Mouse (Mus musculus) CH12F3 (cell line): ENCODE measurements around the gene Kng1.

Source experiments
- in situ Hi-C: fragments of 300-500 bp; cut with MboI; formaldehyde crosslinking; loops from 2 replicates; pipeline ENCODE4 v1.14.3; 2020; ENCODE audit warnings: low sequenced_read_pairs

Gene Kng1

DNA sequence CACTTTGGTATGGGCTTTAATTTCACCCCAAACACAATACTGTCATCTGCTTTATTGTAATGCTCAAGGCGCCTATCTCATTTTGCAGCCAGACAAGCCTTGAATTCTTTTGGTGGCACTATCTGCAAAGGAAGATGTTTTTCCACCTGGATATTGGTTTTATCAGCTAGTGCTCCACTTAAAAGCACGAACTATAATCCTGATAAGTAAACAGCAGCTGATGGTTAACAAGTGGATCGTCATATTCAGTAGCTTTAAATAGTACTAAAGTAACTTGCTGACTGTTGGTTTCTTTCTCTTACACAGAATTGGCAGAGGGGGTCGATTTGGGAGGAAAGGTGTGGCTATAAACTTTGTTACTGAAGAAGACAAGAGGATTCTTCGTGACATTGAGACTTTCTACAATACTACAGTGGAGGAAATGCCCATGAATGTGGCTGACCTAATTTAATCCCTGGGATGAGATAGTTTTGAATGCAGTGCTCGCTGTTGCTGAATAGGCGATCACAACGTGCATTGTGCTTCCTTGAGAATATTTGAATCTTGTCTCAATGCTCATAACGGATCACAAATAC lies 55.3 kb downstream of the Kng1 start:
- in situ Hi-C loops, result no loop called here

DNA sequence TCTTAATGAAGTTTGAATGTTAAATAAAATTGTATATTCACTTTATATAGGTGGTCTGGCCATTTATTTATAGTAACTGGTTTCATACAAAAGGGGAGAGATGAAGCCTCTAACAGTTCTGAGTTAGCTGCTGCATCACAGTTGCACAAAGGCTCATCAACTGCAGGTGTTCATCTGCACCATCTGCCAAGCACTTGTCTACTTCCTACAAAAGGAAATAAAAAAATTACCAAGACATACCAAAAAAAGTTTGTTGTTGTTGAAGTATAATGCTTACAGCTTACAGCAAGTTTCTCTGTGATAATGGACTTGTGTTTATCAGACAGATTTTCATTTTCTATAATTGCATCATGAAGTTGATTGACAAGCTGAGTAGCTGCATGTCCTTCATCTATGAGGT lies 56.2 kb downstream of the Kng1 start:
- in situ Hi-C loops, result no loop called here

DNA sequence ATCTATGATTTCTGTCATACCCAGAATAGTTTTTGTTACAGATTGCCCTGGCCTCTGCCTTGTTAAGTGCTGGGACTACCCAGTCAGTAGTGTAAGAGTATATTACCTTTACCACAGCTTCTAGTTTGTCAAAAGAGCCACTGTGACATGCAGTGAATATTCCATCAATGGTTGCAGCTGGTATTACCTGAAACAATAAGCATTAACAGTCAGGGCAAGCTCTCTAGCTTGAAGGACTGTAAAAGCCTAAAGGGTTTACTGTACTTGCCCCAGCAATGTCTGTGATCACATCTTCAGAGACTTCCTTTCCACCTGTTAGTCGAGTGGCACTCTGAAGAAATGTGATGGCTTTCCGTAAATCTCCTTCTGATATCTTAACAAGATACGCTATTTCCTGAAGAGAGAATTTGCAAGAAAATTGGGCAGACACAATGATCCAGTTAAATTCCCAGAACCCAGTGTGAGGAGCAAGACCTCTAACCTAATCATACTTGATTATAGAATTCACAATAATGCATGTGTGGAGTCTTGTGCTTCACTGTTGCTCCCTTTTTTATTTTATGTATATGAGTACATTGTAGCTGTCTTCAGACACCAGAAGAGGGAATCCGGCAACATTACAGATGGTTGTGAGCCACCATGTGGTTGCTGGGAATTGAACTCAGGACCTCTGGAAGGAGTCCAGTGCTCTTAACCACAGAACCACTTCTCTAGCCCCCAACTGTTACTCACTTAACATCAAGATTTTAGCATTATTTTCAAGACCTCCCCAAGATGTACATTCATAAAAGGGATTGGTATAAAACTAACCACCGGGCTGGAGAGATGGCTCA lies 56.9 kb downstream of the Kng1 start:
- in situ Hi-C loops, result no loop called here

DNA sequence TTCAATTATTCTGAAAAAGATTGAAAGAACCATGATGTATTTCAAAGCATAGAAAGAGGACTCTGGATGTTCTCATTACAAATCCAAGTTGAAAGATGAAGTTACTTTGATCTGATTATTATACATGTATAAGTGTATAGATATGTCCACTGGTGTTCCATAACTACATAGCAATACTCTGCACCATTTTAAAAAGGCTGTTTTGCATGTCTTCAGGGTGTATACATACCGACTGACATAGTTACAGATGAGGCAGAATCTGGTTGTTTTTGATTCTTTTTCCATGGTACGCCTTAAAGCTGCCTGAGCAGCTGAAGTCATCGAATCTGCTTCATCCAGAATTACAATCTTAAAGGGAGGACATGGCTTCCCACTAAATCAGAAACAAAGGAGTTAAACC lies 57.8 kb downstream of the Kng1 start:
- in situ Hi-C loops, result no loop called here

DNA sequence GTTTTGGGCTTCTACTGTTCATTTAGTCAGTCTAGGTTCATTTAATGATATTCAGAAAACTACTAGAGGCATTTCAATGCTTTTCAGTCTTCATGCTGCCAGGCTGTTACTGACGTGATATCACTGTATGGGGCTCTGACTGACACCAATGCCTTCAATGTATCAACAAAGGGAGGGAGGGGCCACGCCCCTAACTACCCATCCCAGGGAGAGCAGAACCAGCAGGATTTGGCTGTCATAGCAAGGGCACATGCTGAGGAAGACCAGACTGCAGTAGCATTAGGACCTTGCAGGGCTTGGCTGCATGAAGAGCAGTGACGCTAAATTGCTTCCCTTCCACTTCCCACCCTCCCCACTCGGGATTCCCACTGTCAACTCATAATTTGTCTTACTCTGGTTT lies 59.5 kb downstream of the Kng1 start:
- in situ Hi-C loops, result no loop called here

DNA sequence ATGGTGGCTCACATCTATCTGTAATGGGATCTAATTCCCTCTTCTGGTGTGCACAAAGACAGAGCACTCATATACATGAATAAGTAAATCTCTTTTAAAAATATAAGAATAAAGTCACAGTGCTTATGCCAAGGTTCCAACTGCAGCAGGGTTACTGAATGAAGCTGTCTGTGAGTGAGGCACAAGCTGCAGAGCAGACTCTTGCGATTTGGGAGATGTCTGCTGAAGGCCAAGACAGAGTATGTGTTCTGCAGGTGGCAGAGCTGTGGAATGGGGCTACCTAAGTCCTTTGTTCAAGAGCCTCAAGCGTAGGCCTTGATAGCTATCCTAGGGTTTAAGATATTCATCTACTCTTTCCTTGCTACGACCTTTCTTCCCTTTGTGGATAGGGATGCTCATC lies 64.8 kb downstream of the Kng1 start:
- in situ Hi-C loops, result no loop called here

DNA sequence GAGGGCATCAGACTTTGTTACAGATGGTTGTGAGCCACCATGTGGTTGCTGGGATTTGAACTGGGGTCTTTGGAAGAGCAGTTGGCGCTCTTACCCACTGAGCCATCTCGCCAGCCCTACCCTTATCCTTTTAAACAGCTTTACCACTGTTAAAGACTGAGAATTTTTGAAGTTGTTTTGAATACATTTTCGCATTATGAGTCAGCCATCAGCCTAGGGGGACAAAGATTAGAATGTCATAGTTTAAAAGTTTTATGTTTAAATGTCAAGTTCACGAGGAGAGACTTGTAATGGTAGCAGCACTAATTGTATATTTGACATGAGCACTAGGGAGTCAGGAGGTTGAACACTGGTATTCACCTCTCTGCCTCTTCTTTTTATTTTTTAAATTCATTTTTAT lies 65.4 kb downstream of the Kng1 start:
- in situ Hi-C loops, result no loop called here

DNA sequence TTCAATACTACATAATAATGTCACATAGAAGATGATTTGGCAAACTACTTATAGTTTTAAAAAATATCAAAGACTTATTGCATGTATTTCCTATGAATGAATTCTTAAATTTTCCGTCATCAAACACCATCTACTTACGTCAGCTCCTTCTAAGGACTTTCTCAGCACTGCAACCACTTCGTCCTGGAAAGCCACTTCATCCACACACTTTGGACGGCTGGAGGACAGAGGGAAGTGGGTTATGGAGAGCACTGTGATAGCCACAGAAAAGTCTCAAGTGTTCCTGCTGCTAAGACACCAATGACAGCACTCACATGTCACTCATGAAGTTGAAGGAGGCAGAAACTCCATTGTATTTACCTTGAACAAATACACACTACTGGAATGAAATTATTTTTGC lies 66.7 kb downstream of the Kng1 start:
- in situ Hi-C loops, result no loop called here

DNA sequence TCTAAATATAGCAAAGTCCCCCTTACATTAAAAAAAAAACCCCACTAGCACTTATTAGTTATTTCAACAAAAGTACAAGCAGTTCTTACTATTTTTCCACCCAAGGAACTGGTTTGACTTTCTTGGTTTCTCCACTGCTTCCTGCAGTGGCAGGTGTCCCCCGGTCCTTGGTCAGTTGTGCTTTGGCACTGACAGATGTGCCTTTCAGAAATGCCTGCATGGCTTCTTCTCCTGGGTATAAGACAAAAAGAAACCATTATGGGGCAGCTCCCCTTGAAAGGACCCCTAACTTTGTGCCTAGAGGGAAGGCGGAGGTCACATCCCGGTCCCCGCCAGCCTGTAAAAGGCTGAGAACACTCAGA lies 69.6 kb downstream of the Kng1 start:
- in situ Hi-C loops, result loop anchor here (25.0 kb wide), 1 partner anchor 285 kb away; no protein-coding TSS in a partner anchor

DNA sequence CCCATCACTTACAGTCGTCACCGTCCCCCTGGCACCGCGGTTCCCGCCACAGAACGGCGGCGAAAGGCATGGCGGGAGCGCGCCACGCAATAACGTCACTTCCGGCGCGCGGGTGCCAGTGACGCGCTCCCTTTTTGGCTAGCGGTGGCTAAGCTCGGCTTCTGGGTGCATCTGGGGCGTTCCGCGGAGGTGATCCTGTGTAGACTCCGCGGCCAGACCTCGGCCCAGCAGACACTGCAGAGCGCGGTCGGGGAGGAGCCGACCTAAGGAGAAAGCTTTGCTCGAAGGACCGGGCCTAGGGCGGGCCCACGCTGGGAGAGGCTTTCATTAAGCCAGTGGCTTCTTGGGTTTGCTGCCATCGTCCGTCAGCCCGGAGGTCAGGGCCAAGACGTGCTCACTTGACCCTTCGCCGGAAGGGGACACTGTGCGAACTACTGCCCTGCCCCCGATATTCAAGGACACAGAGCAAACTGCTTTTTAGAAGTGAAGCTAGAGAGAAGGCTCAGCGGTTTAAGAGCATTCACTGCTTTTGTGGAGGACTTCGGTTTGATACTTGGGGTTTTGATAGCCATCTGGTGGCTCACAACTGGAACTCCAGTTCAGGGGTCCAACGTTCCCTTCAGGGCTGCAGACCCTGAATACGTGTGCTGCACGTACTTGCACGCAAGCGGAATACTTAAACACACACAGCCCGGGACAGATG lies 70.2 kb downstream of the Kng1 start, which contains the start of gene Rfc4:
TSS of gene Rfc4 (minus strand) at position 65 of the 703 bp plus-strand sequence.
- in situ Hi-C loops, result loop anchor here (25.0 kb wide), 1 partner anchor 284 kb away; no protein-coding TSS in a partner anchor

DNA sequence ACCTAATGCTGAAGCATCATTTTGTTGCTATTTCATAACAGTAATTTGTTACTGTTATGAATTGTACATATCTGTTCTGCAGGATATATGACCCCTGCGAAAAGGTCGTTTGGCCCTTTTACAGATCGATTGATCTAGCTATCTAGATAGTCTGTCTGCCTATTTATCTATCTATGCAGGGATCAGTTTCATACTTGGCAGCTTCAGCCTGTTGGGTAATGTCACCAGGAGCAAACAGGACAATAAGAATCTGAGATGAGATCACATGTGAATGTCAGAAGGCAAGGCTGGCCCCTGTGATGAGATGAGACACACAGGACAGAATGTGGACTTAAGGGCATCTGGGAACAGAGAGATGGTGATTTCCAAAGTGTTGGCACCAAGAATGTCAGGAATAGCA lies 72.6 kb downstream of the Kng1 start:
- in situ Hi-C loops, result loop anchor here (25.0 kb wide), 1 partner anchor 282 kb away; no protein-coding TSS in a partner anchor
